Mouse (Mus musculus) ES-E14 (cell line): Measurements from ENCODE around the gene Fibin. TPM values are rescaled to one million over a fixed set of nuclear protein-coding genes. Genes with fewer than 3 reads are reported as not detected.

Experiments used
- DNase-seq: peaks from one replicate; pipeline ENCODE4 v3.0.0-alpha.2; 2013; ENCODE audit warnings: low read depth, low spot score
- H3K27ac ChIP-seq: 2 replicates; pipeline ENCODE4 v1.5.1; 2012; ENCODE audit warnings: low read depth, mild to moderate bottlenecking, low read length, moderate library complexity, mixed read lengths; ENCODE audit not compliant: poor library complexity, insufficient read depth, severe bottlenecking
- H3K36me3 ChIP-seq: 2 replicates; pipeline ENCODE4 v1.6.1; 2012; ENCODE audit warnings: mild to moderate bottlenecking, low read length, moderate library complexity, mixed read lengths; ENCODE audit not compliant: control insufficient read depth, poor library complexity, insufficient read depth, severe bottlenecking
- H3K4me1 ChIP-seq, 2 experiments: fragments of 150-350 bp in 1 of 2; sonication (generic) in 1 of 2; 2 replicates each; pipeline ENCODE4 v1.6.1; 2012; ENCODE audit warnings: low read length in 2 of 2, mild to moderate bottlenecking in 1 of 2, mixed read lengths in 1 of 2; ENCODE audit not compliant: control insufficient read depth in 2 of 2, insufficient read depth in 2 of 2, poor library complexity in 1 of 2
- H3K4me3 ChIP-seq, 2 experiments: fragments of 150-350 bp in 1 of 2; sonication (generic) in 1 of 2; 2 replicates each; pipeline ENCODE4 v1.5.1; 2012; ENCODE audit warnings: low read length in 2 of 2, low read depth in 1 of 2, mild to moderate bottlenecking in 1 of 2, mixed read lengths in 1 of 2; ENCODE audit not compliant: insufficient read depth in 1 of 2, poor library complexity in 1 of 2, severe bottlenecking in 1 of 2
- H3K9ac ChIP-seq: 2 replicates; pipeline ENCODE4 v1.6.1; 2012; ENCODE audit warnings: low read depth, mild to moderate bottlenecking, low read length, mixed read lengths; ENCODE audit not compliant: poor library complexity, insufficient read depth, severe bottlenecking
- H3K9me3 ChIP-seq: fragments of 150-350 bp; sonication (generic); 2 replicates; pipeline ENCODE4 v1.6.1; 2012; ENCODE audit warnings: low read depth, mild to moderate bottlenecking, low read length; ENCODE audit not compliant: control insufficient read depth, insufficient read depth
- CHD2 ChIP-seq: IDR thresholded peaks from 2 replicates; pipeline ENCODE4 v1.6.1; 2014; ENCODE audit warnings: mild to moderate bottlenecking, low read depth, low read length, inconsistent platforms
- HCFC1 ChIP-seq: IDR thresholded peaks from 2 replicates; pipeline ENCODE4 v1.6.1; 2012; ENCODE audit warnings: low read length, inconsistent platforms, borderline replicate concordance; ENCODE audit not compliant: insufficient read depth
- MAFK ChIP-seq: IDR thresholded peaks from 2 replicates; pipeline ENCODE4 v1.6.1; 2014; ENCODE audit warnings: mild to moderate bottlenecking, low read depth, low read length, inconsistent platforms; ENCODE audit not compliant: insufficient read depth
- ZC3H11A ChIP-seq: IDR thresholded peaks from 2 replicates; pipeline ENCODE4 v1.6.1; 2012; ENCODE audit warnings: low read depth, mild to moderate bottlenecking, inconsistent platforms, low read length, borderline replicate concordance
- ZNF384 ChIP-seq: IDR thresholded peaks from 2 replicates; pipeline ENCODE4 v1.6.1; 2012; ENCODE audit warnings: low read depth, low read length, inconsistent platforms
- in situ Hi-C, 2 experiments: fragments of 600-800 bp; cut with MboI; formaldehyde crosslinking; loops; one replicate each; pipeline ENCODE4 v1.15.1; 2025; ENCODE audit warnings: low sequenced_read_pairs in 2 of 2, inconsistent platforms in 1 of 2; ENCODE audit not compliant: unreplicated experiment in 2 of 2
- total RNA-seq: library from RNA; depleted of rRNA; stranded (reverse); fragments of 300-350 nt; gene quantifications from 2 replicates; pipeline ENCODE4 v1.2.3, GENCODE M21; 2012; rRNA removed

Gene Fibin
- total RNA-seq, result not detected in 2 replicates

GRCm38 (mm10) chr2:110362432-110363283 lies at the start of gene Fibin:
Gene Fibin, minus strand, starts transcription at chr2:110363183.
- no peak within 1 kb of the TSS for H3K27ac ChIP-seq
- no peaks in the 10 kb centered on the region; a peak in 1 of 4 replicates for H3K4me1 ChIP-seq
- no peaks in the 10 kb centered on the region for H3K9me3 ChIP-seq
- H3K36me3 ChIP-seq, result no peaks in the 10 kb centered on the region
- no peak for DNase-seq
- H3K9ac ChIP-seq, result peak within 1 kb of the TSS; percentile 3; the same call in 1 of the 2 replicates
- H3K4me3 ChIP-seq, result peak within 1 kb of the TSS; percentile 13 to 59; a peak in 3 of 4 replicates
- in situ Hi-C loops, result loop anchor here in 1 of 2 experiments (25.0 kb wide), 1 partner anchor 475 kb away; the partner anchor contains the start of gene Lin7c
- TF ChIP-seq HCFC1, result no peak
- no peak for TF ChIP-seq ZC3H11A
- TF ChIP-seq MAFK, result no peak
- TF ChIP-seq CHD2, result no peak
- no peak for TF ChIP-seq ZNF384

- TF ChIP-seq ZC3H11A (no peak), MAFK (no peak), ZNF384 (no peak), CHD2 (no peak), HCFC1 (no peak)
- H3K4me3 ChIP-seq, result no peak overlapping the region
- no peaks in the 10 kb centered on the region for H3K4me1 ChIP-seq
- no peak overlapping the region for H3K9ac ChIP-seq
- no peak for DNase-seq
- no peak overlapping the region for H3K27ac ChIP-seq
- no peaks in the 10 kb centered on the region for H3K9me3 ChIP-seq
- no peaks in the 10 kb centered on the region for H3K36me3 ChIP-seq
- in situ Hi-C loops, result no loop called here
These were observed 48.4 kb upstream of the Fibin start for GRCm38 (mm10) chr2:110411428-110411827.

GRCm38 (mm10) chr2:110408757-110409156 lies 45.8 kb upstream of the Fibin start:
- TF ChIP-seq CHD2 (no peak), HCFC1 (no peak), MAFK (no peak), ZNF384 (no peak), ZC3H11A (no peak)
- H3K4me1 ChIP-seq, result no peaks in the 10 kb centered on the region
- no peak overlapping the region for H3K9ac ChIP-seq
- H3K36me3 ChIP-seq, result no peaks in the 10 kb centered on the region
- in situ Hi-C loops, result no loop called here
- no peak for DNase-seq
- no peak overlapping the region for H3K4me3 ChIP-seq
- no peak overlapping the region for H3K27ac ChIP-seq
- no peaks in the 10 kb centered on the region for H3K9me3 ChIP-seq

- Histone ChIP-seq H3K9ac (no peak overlapping the region), H3K9me3 (no peaks in the 10 kb centered on the region), H3K36me3 (no peaks in the 10 kb centered on the region), H3K4me3 (no peak overlapping the region), H3K4me1 (no peaks in the 10 kb centered on the region), H3K27ac (no peak overlapping the region)
- DNase-seq, result no peak
- in situ Hi-C loops, result no loop called here
- TF ChIP-seq MAFK, result no peak
These were observed 29.8 kb upstream of the Fibin start for GRCm38 (mm10) chr2:110392714-110393336.
